Mouse (Mus musculus) forebrain, embryonic 11.5 days (tissue): ENCODE measurements around the gene Dnajc27. TPM values are rescaled to one million over a fixed set of nuclear protein-coding genes. Genes with fewer than 3 reads are reported as not detected.

Experiments
- ATAC-seq: fragments of 200-750 bp; cut with Nextera tagmentation; replicated peaks from 2 replicates; pipeline ENCODE4 v1.8.0; 2017; ENCODE audit warnings: moderate TSS enrichment; ENCODE audit not compliant: low FRiP score
- DNase-seq: peaks from one replicate; pipeline ENCODE4 v3.0.0-alpha.2; 2017; ENCODE audit warnings: low spot score
- H3K27ac ChIP-seq: fragments of 300-500 bp; sonication (generic); 2 replicates; pipeline ENCODE4 v1.5.1; 2014; ENCODE audit warnings: low read depth, low read length
- H3K27me3 ChIP-seq: fragments of 300-500 bp; sonication (generic); 2 replicates; pipeline ENCODE4 v1.6.1; 2014; ENCODE audit warnings: mild to moderate bottlenecking, low read length, mixed read lengths; ENCODE audit not compliant: control insufficient read depth, insufficient read depth
- H3K36me3 ChIP-seq: fragments of 300-500 bp; sonication (generic); 2 replicates; pipeline ENCODE4 v1.6.1; 2014; ENCODE audit warnings: mild to moderate bottlenecking, low read length, moderate library complexity, mixed read lengths; ENCODE audit not compliant: control insufficient read depth, insufficient read depth
- H3K4me1 ChIP-seq: fragments of 300-500 bp; sonication (generic); replicated peaks from 2 replicates; pipeline ENCODE4 v1.6.1; 2014; ENCODE audit warnings: low read length, mixed read lengths; ENCODE audit not compliant: control insufficient read depth, insufficient read depth
- H3K4me2 ChIP-seq: fragments of 300-500 bp; sonication (generic); 2 replicates; pipeline ENCODE4 v1.6.1; 2014; ENCODE audit warnings: low read depth, mild to moderate bottlenecking, low read length, moderate library complexity, mixed read lengths; ENCODE audit not compliant: severe bottlenecking
- H3K4me3 ChIP-seq: fragments of 300-500 bp; sonication (generic); 2 replicates; pipeline ENCODE4 v1.5.1; 2014; ENCODE audit warnings: low read depth, low read length
- H3K9ac ChIP-seq: fragments of 300-500 bp; sonication (generic); 2 replicates; pipeline ENCODE4 v1.6.1; 2014; ENCODE audit warnings: low read length
- H3K9me3 ChIP-seq: fragments of 300-500 bp; sonication (generic); 2 replicates; pipeline ENCODE4 v1.6.1; 2016; ENCODE audit warnings: low read length, mixed read lengths; ENCODE audit not compliant: control insufficient read depth
- WGBS: fragments of 180-500 bp; shearing (Covaris S2); extraction: QIAGEN DNeasy Blood & Tissue Kit; methylation state at CpG from one replicate; pipeline ENCODE4 v1.1.7; 2014; 5-methylcytosine and 5-hydroxymethylcytosine counted together
- polyA plus RNA-seq: library from polyadenylated mRNA; unstranded; fragments of >200 nt; fragmentation: Nextera tagmentation; extraction: Ambion mirVana; gene quantifications from 2 replicates; pipeline ENCODE4 v1.2.1, GENCODE M21; 2014

Gene Dnajc27
- polyA plus RNA-seq, 1 experiment from 2014 or later, result 12.9 TPM

- H3K27ac ChIP-seq, result no peak overlapping the region
- H3K36me3 ChIP-seq, result no peaks in the 10 kb centered on the region
- ATAC-seq (no peak), DNase-seq (no peak)
- no peaks in the 10 kb centered on the region for H3K27me3 ChIP-seq
- no peaks in the 10 kb centered on the region for H3K4me1 ChIP-seq
- 84% methylated on average over 9 of the region's 9 CpGs for WGBS
- no peak overlapping the region for H3K4me2 ChIP-seq
- H3K9ac ChIP-seq, result no peak overlapping the region
- H3K4me3 ChIP-seq, result no peak overlapping the region
- no peaks in the 10 kb centered on the region for H3K9me3 ChIP-seq
Observed at GRCm38 (mm10) chr12:4071671-4072070, 10.7 kb upstream of the Dnajc27 start.

GRCm38 (mm10) chr12:4075407-4075806 is 7.0 kb upstream of the Dnajc27 start:
- H3K36me3 ChIP-seq, result no peaks in the 10 kb centered on the region
- no peak for ATAC-seq
- H3K4me3 ChIP-seq, result no peak overlapping the region
- H3K9me3 ChIP-seq, result no peaks in the 10 kb centered on the region
- no peaks in the 10 kb centered on the region for H3K4me1 ChIP-seq
- H3K27me3 ChIP-seq, result no peaks in the 10 kb centered on the region
- DNase-seq, result no peak
- no peak overlapping the region for H3K4me2 ChIP-seq
- no peak overlapping the region for H3K27ac ChIP-seq
- WGBS, result 67% methylated on average over 8 of the region's 8 CpGs
- no peak overlapping the region for H3K9ac ChIP-seq

- ATAC-seq (no peak), DNase-seq (no peak)
- H3K36me3 ChIP-seq, result no peaks in the 10 kb centered on the region
- no peaks in the 10 kb centered on the region for H3K9me3 ChIP-seq
- no peak overlapping the region for H3K9ac ChIP-seq
- no peak overlapping the region for H3K4me3 ChIP-seq
- no peak overlapping the region for H3K4me2 ChIP-seq
- H3K4me1 ChIP-seq, result no peaks in the 10 kb centered on the region
- no peak overlapping the region for H3K27ac ChIP-seq
- H3K27me3 ChIP-seq, result no peaks in the 10 kb centered on the region
Observed at GRCm38 (mm10) chr12:4076383-4076782, 6.0 kb upstream of the Dnajc27 start.

- DNase-seq, result no peak
- no peaks in the 10 kb centered on the region for H3K4me1 ChIP-seq
- H3K27me3 ChIP-seq, result no peaks in the 10 kb centered on the region
- ATAC-seq, result no peak
- no peak overlapping the region for H3K9ac ChIP-seq
- H3K27ac ChIP-seq, result no peak overlapping the region
- no peaks in the 10 kb centered on the region for H3K36me3 ChIP-seq
- WGBS, result 78% methylated on average over 1 of the region's 1 CpGs
- H3K4me2 ChIP-seq, result no peak overlapping the region
- H3K9me3 ChIP-seq, result no peaks in the 10 kb centered on the region
- H3K4me3 ChIP-seq, result no peak overlapping the region
Observed at GRCm38 (mm10) chr12:4078069-4078468, 4.3 kb upstream of the Dnajc27 start.

GRCm38 (mm10) chr12:4080311-4080710 is 2.1 kb upstream of the Dnajc27 start:
- WGBS, result 0% methylated on average over 2 of the region's 2 CpGs
- Histone ChIP-seq H3K4me1 (no peaks in the 10 kb centered on the region), H3K36me3 (no peaks in the 10 kb centered on the region), H3K27me3 (no peaks in the 10 kb centered on the region), H3K9me3 (no peaks in the 10 kb centered on the region), H3K27ac (no peak overlapping the region), H3K9ac (no peak overlapping the region), H3K4me3 (no peak overlapping the region), H3K4me2 (no peak overlapping the region)
- peak; percentile 85 for DNase-seq
- ATAC-seq, result no peak

GRCm38 (mm10) chr12:4083441-4083840 is 1.1 kb downstream of the Dnajc27 start:
- Histone ChIP-seq H3K9ac (no peak overlapping the region; the same call in 1 of the 2 replicates), H3K4me1 (no peaks in the 10 kb centered on the region), H3K27ac (no peak overlapping the region), H3K27me3 (no peaks in the 10 kb centered on the region), H3K36me3 (peaks cover 2% of the 10 kb centered on the region; the same call in 1 of the 2 replicates), H3K4me3 (peak overlapping the region; percentile 52; the same call in 1 of the 2 replicates), H3K9me3 (no peaks in the 10 kb centered on the region), H3K4me2 (peak overlapping the region; percentile 80; the same call in 1 of the 2 replicates)
- ATAC-seq (no peak), DNase-seq (no peak)
- WGBS, result 76% methylated on average over 8 of the region's 8 CpGs

GRCm38 (mm10) chr12:4107383-4107782 is 25.0 kb downstream of the Dnajc27 start:
- peak; percentile 77 for DNase-seq
- H3K36me3 ChIP-seq, result no peaks in the 10 kb centered on the region
- H3K9me3 ChIP-seq, result no peaks in the 10 kb centered on the region
- no peak overlapping the region for H3K4me3 ChIP-seq
- H3K4me1 ChIP-seq, result no peaks in the 10 kb centered on the region
- no peak overlapping the region for H3K9ac ChIP-seq
- no peak overlapping the region for H3K4me2 ChIP-seq
- WGBS, result 78% methylated on average over 4 of the region's 4 CpGs
- no peak overlapping the region for H3K27ac ChIP-seq
- no peaks in the 10 kb centered on the region for H3K27me3 ChIP-seq
- no peak for ATAC-seq

- DNase-seq (no peak), ATAC-seq (no peak)
- H3K4me2 ChIP-seq, result no peak overlapping the region
- no peaks in the 10 kb centered on the region for H3K9me3 ChIP-seq
- no peak overlapping the region for H3K4me3 ChIP-seq
- WGBS, result 87% methylated on average over 9 of the region's 9 CpGs
- no peaks in the 10 kb centered on the region for H3K27me3 ChIP-seq
- no peak overlapping the region for H3K9ac ChIP-seq
- H3K4me1 ChIP-seq, result no peaks in the 10 kb centered on the region
- no peaks in the 10 kb centered on the region for H3K36me3 ChIP-seq
- no peak overlapping the region for H3K27ac ChIP-seq
Observed at GRCm38 (mm10) chr12:4116132-4116531, 33.7 kb downstream of the Dnajc27 start.

- no peak overlapping the region for H3K9ac ChIP-seq
- H3K27me3 ChIP-seq, result no peaks in the 10 kb centered on the region
- no peak overlapping the region for H3K4me2 ChIP-seq
- H3K27ac ChIP-seq, result no peak overlapping the region
- DNase-seq (no peak), ATAC-seq (no peak)
- no peak overlapping the region for H3K4me3 ChIP-seq
- 86% methylated on average over 3 of the region's 3 CpGs for WGBS
- no peaks in the 10 kb centered on the region for H3K9me3 ChIP-seq
- no peaks in the 10 kb centered on the region for H3K36me3 ChIP-seq
- no peaks in the 10 kb centered on the region for H3K4me1 ChIP-seq
Observed at GRCm38 (mm10) chr12:4117136-4117535, 34.8 kb downstream of the Dnajc27 start.
